Mouse (Mus musculus): ENCODE data around the gene Nipa1. TPM values are rescaled to one million over a fixed set of nuclear protein-coding genes. Genes with fewer than 3 reads are reported as not detected.
"Not testable (repeated sequence)": the region's sequence is repeated elsewhere in the genome, so short reads cannot be mapped to it uniquely, and the experiment has no call there.

Gene Nipa1
- polyA plus RNA-seq, 1 experiment = 1.3 TPM

GRCm38 (mm10) chr7:56018972-56019929 lies 503 bp downstream of the Nipa1 start:
- TF ChIP-seq POLR2A (IDR thresholded peaks at IDR 0.05; ENCODE audit: low read depth, low read length) (no peak), CTCF (IDR thresholded peaks at IDR 0.05; ENCODE audit: extremely low read depth, insufficient read length, insufficient replicate concordance, low read depth, low read length) (no peak)
- Histone ChIP-seq H3K4me3 (ENCODE audit: low read depth, low read length) (peak overlapping the region; percentile 89), H3K4me1 (ENCODE audit: control insufficient read depth, insufficient read depth, insufficient read length, low read length) (no peaks in the 10 kb centered on the region), H3K27ac (ENCODE audit: insufficient read depth, low read depth, low read length) (no peak overlapping the region), H3K36me3 (ENCODE audit: control insufficient read depth, insufficient read depth, low read length) (no peaks in the 10 kb centered on the region), H3K27me3 (ENCODE audit: control insufficient read depth, insufficient read depth, low read length) (no peaks in the 10 kb centered on the region)
- under 1% methylated on average over 70 of the region's 71 CpGs for WGBS

GRCm38 (mm10) chr7:56018446-56018971 lies 1.2 kb downstream of the Nipa1 start:
- Histone ChIP-seq H3K27ac (ENCODE audit: insufficient read depth, low read depth, low read length) (no peak overlapping the region), H3K4me3 (ENCODE audit: low read depth, low read length) (peak overlapping the region; percentile 89), H3K36me3 (ENCODE audit: control insufficient read depth, insufficient read depth, low read length) (no peaks in the 10 kb centered on the region), H3K4me1 (ENCODE audit: control insufficient read depth, insufficient read depth, insufficient read length, low read length) (no peaks in the 10 kb centered on the region), H3K27me3 (ENCODE audit: control insufficient read depth, insufficient read depth, low read length) (no peaks in the 10 kb centered on the region)
- WGBS = 48% methylated on average over 7 of the region's 7 CpGs
- TF ChIP-seq POLR2A (IDR thresholded peaks at IDR 0.05; ENCODE audit: low read depth, low read length) (no peak), CTCF (IDR thresholded peaks at IDR 0.05; ENCODE audit: extremely low read depth, insufficient read length, insufficient replicate concordance, low read depth, low read length) (no peak)

- Histone ChIP-seq H3K36me3 (ENCODE audit: control insufficient read depth, insufficient read depth, low read length) (no peaks in the 10 kb centered on the region), H3K4me1 (ENCODE audit: control insufficient read depth, insufficient read depth, insufficient read length, low read length) (no peaks in the 10 kb centered on the region), H3K4me3 (ENCODE audit: low read depth, low read length) (no peak overlapping the region), H3K27ac (ENCODE audit: insufficient read depth, low read depth, low read length) (no peak overlapping the region), H3K27me3 (ENCODE audit: control insufficient read depth, insufficient read depth, low read length) (no peaks in the 10 kb centered on the region)
- no peak for TF ChIP-seq CTCF (IDR thresholded peaks at IDR 0.05; ENCODE audit: extremely low read depth, insufficient read length, insufficient replicate concordance, low read depth, low read length)
- TF ChIP-seq POLR2A (IDR thresholded peaks at IDR 0.05; ENCODE audit: low read depth, low read length) = no peak
- WGBS = 71% methylated on average over 3 of the region's 3 CpGs
Observed at GRCm38 (mm10) chr7:56017761-56018160, 2.0 kb downstream of the Nipa1 start.

GRCm38 (mm10) chr7:56015837-56016236 lies 3.9 kb downstream of the Nipa1 start:
- Histone ChIP-seq H3K27me3 (ENCODE audit: control insufficient read depth, insufficient read depth, low read length) (no peaks in the 10 kb centered on the region), H3K36me3 (ENCODE audit: control insufficient read depth, insufficient read depth, low read length) (no peaks in the 10 kb centered on the region), H3K4me1 (ENCODE audit: control insufficient read depth, insufficient read depth, insufficient read length, low read length) (no peaks in the 10 kb centered on the region), H3K4me3 (ENCODE audit: low read depth, low read length) (no peak overlapping the region), H3K27ac (ENCODE audit: insufficient read depth, low read depth, low read length) (no peak overlapping the region)
- WGBS = 95% methylated on average over 7 of the region's 7 CpGs
- no peak for TF ChIP-seq CTCF (IDR thresholded peaks at IDR 0.05; ENCODE audit: extremely low read depth, insufficient read length, insufficient replicate concordance, low read depth, low read length)
- TF ChIP-seq POLR2A (IDR thresholded peaks at IDR 0.05; ENCODE audit: low read depth, low read length) = no peak

GRCm38 (mm10) chr7:56015172-56015571 lies 4.6 kb downstream of the Nipa1 start:
- H3K36me3 ChIP-seq (ENCODE audit: control insufficient read depth, insufficient read depth, low read length) = no peaks in the 10 kb centered on the region
- H3K27ac ChIP-seq (ENCODE audit: insufficient read depth, low read depth, low read length) = no peak overlapping the region
- no peaks in the 10 kb centered on the region; the same call in 1 of the 2 replicates for H3K4me1 ChIP-seq (ENCODE audit: control insufficient read depth, insufficient read depth, insufficient read length, low read length)
- no peak for TF ChIP-seq POLR2A (IDR thresholded peaks at IDR 0.05; ENCODE audit: low read depth, low read length)
- TF ChIP-seq CTCF (IDR thresholded peaks at IDR 0.05; ENCODE audit: extremely low read depth, insufficient read length, insufficient replicate concordance, low read depth, low read length) = no peak
- no peaks in the 10 kb centered on the region for H3K27me3 ChIP-seq (ENCODE audit: control insufficient read depth, insufficient read depth, low read length)
- no peak overlapping the region for H3K4me3 ChIP-seq (ENCODE audit: low read depth, low read length)
- WGBS = 74% methylated on average over 6 of the region's 6 CpGs

GRCm38 (mm10) chr7:56014002-56014702 lies 5.6 kb downstream of the Nipa1 start:
- not testable (repeated sequence) for H3K4me3 ChIP-seq (ENCODE audit: low read depth, low read length); H3K27ac ChIP-seq (ENCODE audit: insufficient read depth, low read depth, low read length); H3K4me1 ChIP-seq (ENCODE audit: control insufficient read depth, insufficient read depth, insufficient read length, low read length); H3K27me3 ChIP-seq (ENCODE audit: control insufficient read depth, insufficient read depth, low read length); H3K36me3 ChIP-seq (ENCODE audit: control insufficient read depth, insufficient read depth, low read length)
- 82% methylated on average over 9 of the region's 18 CpGs for whole genome bisulfite sequencing

All from small intestine, adult 2 months (tissue).